Mouse (Mus musculus) liver, postnatal 0 days (tissue): ENCODE results near the gene Inpp4b.

Experiments used
- CTCF ChIP-seq: sonication (generic); IDR thresholded peaks from 2 replicates; pipeline ENCODE4 v1.5.1; 2016; ENCODE audit warnings: antibody characterized with exemption, low read depth
- EP300 ChIP-seq: IDR thresholded peaks from 2 replicates; pipeline ENCODE4 v1.6.1; 2016; ENCODE audit warnings: antibody characterized with exemption, low read depth, mild to moderate bottlenecking

DNA sequence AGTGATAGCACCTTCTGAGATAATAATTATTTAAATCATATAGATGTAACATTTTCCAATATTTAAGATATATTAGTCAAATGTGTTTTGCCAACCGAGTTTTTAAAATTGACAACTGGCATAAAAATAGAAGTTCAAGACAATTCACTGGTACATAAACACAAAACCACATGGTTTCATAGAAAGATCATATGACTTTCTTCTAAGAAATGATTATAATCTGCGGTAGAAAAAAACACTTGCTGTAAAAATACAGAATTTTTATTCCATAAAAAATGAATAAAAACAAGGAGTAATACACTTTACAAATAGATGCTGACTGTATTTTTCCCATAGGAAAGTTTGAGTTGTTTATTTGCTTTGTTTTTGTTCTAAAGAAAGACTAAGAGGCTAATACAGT lies 160.6 kb downstream of the Inpp4b start:
- TF ChIP-seq CTCF: no peak
- no peak for TF ChIP-seq EP300
